Mouse (Mus musculus): ENCODE measurements at regions not wholly inside any gene's neighbourhood (a gene's known extent, or its start where the extent isn't known, plus 50 kb on each side); places are given as distances from the start of the nearest gene placed in this dataset.
"Not testable (repeated sequence)": the region's sequence is repeated elsewhere in the genome, so short reads cannot be mapped to it uniquely, and the experiment has no call there.

DNA sequence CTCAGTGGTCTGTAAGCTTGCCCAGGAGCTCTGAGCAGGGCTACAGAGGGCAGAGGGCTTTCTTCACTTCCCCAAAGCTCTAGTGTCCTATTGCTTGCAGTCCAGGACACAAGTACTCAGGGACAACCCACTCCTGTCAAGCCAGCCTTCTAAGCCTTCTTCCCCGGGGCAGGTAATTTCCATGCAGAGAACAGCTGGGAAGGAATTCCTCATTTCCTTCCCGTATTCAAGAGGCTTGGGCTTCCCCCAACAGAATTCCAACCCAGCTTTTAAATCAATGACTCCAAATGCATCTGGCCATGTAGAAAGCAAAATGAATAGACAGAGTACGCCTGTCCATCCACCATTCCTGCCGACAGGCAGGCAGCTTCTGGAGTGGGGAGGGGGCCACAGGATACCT is 99.1 kb upstream of the Ubl3 start:
- no peak for DNase-seq

DNA sequence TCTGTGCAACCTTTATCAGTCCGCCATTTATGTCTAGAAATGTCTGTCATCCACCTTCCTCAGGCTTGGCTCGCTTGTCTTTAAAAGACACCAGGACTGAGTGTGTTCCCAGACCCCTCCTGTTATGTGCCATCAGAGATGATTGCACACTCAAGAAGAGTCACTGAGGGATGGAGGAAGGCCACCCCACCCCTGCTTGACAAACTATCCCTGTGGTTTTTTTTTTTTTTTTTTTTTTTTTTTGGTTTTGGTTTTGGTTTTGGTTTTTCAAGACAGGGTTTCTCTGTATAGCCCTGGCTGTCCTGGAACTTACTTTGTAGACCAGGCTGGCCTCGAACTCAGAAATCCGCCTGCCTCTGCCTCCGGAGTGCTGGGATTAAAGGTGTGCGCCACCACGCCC is 97.0 kb upstream of the Ubl3 start:
- not testable (repeated sequence) for DNase-seq

DNA sequence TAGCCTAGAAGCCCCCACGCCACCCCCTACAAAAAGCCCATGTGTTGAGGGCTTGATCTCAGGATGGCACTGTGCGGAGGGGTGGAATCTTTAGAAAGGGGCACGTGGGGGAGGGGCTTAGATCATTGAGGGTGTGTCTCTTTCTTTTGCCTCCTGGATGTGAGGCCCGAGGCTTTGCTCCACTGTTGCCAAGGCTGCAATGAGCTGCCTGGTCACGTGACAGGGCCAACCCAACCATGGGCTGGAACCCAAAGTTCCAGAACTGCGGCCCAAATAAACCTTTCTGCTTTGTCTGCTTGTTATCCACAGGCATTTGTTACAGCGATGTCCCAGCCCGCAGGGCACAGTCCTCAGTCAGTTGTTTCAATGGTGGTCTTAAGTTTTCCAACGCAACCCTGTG is 96.5 kb upstream of the Ubl3 start:
- no peak for DNase-seq

DNA sequence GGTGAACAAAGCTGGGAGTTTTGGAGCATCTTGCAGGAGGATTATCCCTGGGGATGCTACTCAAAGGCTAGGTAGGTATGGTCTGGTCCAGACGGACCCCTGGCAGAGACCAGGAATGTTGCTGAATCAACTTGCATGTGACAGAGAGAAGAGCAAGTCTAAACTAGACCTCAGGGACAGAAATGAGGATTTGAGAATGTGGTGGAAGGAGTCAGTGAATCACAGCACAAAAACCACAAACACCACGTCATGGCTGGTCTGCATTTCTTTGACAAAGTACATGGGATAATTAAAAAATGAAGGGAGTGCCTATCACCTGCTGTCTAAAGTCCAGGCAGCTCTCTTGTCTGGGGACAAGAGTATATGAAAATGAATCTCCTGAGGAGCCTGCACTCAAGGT is 95.1 kb upstream of the Ubl3 start:
- no peak for DNase-seq

DNA sequence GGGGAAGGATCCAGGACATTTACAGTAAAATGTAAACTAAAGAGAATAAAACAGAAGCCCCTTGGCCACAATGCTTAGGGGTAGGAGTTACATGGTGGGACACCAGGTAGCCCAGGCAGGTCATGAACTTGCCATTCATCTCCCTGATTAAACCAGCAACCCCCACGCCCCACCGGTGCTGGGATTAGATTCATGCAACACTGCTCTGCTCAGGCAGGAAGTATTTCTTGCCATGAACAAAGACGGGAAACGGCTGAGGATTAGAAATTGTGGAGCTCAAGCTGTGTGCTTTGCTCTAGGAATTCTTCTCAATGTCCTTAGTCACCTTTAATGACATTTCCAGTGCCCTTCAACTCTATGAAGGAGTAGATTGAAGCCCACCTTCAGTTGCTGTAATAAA is 93.2 kb upstream of the Ubl3 start:
- DNase-seq = no peak

DNA sequence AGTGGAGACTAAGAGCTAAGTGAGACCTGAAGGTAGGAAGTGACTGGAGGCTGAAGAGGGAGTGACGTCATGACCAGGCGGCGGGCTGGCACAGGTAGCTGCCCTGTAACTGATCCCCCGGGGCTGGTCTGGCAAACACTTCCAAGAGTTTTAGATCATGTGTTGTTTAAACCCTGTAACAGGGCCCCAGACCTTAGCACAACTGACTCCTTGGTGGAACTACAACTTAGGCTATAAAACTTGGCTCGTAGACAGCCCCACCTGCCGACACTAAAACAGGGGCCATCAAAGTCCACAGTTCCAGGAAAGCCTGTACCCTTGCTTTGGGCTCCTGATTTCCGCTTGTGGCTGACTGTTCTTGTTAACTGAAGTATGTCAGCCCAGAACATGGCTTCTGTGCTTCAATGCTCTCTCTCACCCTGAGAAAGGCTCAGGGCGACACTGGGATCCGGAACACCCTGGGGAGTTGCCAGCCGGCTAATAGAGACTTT is 92.6 kb upstream of the Ubl3 start:
- no peak for DNase-seq

DNA sequence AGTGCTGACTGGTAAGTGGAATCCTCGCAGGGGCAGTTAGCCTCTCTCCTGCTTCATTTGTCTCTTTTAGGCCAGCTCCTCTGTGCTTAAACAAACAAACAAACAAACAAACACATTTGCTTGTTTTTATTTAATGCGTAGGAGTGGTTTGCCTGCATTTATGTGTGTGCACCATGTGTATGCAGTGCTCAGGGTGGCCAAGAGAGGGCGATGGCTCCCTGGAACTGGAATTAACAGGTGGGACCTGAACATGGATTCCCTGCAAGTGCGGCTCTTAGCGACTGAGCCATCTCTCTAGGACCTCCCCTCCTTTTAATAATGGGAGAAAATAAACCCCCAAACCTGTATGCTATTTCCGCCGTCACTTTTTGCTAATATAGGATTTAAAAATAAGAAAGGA is 91.8 kb upstream of the Ubl3 start:
- DNase-seq = no peak

DNA sequence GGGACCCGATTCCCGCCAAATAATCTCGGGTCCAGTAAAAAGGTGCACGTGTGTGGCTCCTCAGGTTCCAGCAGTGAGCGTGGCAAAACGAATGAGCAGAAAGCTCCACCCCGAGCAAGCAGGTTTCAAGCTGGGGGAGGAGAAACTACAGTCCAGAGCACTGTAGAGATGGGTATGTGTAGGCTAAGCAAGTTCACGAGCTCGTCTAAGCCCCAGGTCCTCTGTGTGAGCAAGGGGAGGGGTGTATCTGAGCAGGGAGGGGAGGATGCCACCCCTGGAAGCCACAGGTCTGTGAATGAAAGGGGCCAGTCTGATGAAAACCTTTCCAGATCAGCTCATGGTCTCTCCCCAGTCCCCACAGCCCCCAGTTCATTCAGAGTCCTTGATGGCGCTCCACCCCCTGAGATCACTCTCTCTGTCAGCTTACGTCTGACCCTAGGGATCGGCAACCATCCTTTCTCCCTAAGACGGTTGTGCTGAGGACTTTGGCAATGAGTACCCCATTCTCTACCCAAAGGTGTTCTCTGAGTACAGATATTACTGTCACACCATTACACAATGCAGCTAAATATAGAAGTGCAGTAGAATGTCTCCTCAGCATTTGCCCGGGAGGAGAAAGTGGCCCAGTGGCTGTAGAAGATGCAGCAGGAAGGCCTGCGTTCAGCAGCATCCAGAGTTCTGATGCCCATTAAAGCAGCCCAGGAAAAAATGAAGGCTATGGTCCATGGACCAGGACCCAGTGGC is 89.2 kb upstream of the Ubl3 start:
- no peak for DNase-seq

DNA sequence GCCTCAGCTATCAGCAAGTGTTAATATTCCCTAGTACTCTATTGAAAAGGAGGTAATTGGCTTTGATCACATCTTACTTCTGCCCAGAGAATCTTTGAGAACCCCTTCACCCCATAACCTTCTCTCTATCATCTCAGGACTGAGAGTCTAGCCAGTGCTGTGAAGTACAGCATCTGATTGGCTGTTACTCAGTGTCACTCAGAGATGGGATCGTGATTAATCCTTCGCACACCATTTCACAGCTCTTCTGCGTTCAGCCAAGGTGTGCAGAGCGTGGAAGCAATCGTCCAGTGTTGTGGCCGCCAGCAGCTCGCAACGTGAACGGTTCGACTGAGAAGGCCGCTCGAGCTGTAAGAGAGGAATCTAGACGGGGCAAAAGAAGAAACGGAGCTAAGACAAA is 87.9 kb upstream of the Ubl3 start:
- no peak for DNase-seq

DNA sequence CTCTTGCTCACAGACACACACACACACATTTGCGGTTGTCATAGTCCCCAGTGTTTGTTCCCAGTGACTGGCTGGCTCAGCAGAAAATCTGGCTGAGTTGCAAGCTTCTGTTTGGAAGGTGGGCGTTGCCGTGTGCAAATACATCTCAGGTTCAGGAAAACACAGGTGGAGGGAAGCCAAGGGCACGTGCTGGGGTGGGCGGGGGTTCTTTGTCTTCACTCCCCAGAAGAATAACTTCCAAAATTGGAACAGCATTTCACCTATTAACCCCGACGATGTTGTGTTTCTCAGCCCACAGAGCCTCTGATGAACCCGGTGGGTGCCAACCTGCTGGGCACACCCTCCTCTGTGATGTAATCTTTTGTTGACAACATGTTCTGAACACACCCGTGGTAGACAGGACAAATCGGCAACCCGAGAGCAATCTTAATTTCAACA is 82.3 kb upstream of the Ubl3 start:
- DNase-seq = no peak

DNA sequence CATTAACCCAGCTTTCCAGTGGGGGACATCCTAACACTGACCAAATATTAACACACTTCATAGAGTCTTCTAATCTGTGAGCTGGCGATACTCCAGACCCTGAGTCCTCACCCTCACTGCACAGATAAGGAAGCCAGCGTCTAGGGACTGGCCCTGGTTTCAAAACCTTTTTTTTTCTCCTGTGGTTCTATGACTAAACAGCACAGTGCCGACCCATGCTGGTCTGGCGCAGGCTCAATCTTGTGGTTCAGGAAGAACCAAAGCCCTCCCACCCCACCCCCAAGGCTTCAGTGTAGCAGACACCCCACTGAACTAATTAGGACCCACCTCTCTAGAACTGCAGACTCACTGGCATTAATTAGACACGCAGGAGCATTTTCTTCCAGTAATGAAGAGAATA is 81.4 kb upstream of the Ubl3 start:
- DNase-seq = peak; percentile 52 to 62

DNA sequence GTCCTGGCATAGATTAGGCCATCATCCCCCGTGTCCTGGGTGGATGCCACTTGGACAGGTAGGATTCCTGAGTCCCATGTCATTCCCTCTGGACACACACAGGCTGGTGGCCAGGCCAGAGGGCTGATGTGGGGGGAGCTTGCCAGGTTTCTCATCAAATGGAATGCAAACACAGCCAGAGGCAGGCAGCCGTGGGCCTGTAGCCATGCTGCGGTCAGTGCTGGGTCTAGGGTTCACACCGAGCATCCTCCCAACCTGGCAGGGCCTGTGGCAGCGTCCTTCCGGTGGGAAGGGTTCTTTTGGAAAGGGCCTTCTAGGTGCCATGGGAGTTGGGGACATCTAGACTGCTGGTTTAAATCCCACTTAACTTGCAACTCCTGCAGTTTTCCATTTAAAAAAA is 80.7 kb upstream of the Ubl3 start:
- no peak for DNase-seq

DNA sequence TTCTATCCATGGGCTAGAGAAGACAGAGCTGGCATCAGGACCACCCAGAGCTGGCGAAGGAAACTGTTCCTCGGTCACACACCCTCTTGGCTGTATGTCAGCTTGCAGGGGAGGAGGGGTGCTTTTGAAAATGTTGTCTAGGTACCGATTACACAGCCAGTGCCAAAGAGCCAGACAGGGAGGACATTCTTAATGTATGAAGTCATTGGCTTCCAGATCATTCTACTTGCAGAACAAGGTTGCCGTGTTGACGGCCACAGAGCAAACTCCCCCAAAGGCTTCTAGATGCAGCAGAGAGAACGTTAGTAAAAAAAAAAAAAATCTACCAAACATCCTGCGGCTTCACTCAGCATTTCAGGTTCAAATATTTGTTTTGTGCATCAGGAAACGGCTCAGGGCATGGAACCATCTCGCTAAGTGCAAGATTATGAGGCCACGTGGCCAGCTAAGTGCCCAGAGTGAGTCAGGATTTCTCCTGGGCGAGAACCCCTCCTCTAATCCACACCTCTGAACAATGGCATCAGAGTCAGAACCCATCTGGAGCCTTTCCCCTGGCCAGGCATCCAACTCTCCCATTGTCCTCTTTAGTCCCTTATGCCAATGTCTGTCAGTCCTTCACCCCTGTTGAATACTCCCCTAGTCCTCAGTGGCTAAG is 80.1 kb upstream of the Ubl3 start:
- no peak for DNase-seq

DNA sequence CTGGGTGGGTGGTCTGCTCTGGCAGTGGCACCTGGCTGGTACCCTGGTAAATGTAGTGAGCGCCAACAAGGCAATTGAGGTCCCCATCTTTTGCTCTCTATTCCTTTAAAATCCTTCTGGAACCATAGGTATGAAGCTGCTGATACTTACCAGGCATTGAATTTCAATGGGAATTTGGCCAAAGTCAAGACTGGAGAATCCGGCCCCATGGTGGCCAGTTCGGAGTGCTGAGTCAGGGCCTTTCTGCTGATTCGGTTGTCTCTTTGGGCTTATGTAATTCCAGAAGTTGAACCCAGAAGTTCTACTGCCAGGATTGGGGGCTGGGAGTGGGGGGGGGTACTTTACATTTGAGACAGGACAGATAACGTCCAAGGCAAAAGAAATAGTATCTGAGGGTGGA is 79.0 kb upstream of the Ubl3 start:
- DNase-seq = no peak

DNA sequence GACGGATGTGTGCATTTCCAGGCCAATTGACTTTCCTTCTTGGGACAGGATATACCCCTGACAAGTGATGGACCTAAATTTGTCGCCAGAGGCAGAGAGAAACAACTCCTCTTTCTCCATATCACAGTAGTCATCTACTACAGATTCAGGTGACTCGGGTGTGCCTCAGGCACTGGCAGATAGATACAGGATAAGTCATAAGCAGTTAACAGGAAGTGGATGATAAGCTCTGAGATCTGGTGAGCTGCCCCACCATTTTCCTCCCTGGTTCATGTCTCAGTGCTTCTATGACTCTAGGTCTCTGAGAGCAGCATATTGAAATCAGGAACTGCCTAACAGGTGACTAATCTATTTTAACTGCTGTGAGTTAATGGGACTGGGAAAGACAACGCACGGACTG is 73.4 kb upstream of the Ubl3 start:
- DNase-seq = no peak

DNA sequence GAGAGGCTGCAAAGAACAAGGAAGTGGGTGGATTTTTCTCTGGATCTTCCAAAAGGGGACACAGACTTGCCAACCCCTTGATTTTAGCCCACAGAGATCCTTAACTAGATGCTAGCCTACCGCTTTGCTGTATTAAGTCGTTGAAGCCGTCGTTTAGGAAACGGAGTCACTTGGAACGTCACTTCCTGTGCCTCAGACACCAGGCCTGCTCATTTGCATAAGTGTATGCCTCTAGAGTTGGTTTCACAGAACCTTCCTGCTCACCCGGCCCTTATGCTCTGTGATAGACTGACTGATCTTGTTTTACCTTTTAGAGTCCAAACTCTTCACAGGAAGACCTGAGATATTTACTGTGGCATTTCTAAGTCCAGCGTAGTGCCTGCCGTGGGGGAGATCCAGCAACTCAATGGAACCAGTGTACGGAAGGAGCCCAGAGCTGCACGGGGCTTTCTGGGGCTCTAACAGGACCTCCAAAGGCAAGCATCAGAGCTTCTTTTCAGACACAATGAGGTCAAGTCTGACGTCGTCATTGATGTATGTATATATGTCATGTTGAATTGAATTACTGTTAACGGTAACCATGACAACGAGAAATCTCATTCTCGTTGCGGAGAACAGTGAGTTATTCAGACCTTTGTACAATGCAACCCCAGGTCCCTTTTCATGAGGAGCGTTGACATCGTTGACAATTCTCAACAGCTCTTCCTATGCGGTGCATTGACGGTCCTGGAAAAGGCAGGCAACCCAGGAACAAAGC is 72.2 kb upstream of the Ubl3 start:
- DNase-seq = no peak

DNA sequence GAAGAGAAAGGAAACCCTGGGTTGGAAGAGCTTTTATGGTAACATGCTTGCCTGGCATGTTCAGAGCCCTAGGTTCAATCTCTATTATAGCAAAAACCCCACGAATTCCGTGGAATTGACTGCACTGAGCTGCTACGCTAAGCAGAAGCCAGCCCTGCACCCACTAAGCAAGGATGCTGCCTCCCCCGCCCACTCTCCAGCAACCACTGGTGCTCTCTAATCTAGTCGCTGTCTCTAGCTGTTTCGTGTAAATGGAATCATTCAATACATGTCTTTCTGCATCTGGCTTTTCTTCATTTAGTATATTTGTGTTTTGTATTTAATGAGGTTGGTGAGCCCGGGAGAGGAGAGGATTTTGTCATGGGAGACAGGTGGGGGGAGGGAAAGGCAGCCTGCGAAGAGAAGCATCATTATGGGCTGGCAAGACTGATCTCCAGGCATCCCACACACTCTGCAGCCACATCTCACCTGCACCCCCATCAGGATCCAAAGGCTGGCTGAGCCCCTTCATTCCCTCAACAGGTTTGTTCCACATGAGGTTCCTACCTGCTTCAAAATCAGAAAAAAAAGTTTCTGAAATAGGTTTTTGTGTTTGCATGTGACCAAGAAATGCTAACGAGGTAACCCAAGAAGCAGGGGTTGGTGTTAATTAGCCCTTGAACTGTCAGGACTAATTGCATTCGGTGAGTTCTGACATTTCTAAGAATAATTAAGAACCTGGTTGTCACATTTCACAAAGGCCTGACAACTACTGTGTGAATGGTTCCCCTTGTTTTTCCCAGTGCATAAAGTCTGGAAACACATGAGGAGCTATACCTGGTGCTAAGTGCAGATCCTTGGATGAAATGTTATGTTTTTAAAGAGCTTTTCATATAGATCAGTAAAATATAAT is 68.6 kb upstream of the Ubl3 start:
- DNase-seq = no peak

DNA sequence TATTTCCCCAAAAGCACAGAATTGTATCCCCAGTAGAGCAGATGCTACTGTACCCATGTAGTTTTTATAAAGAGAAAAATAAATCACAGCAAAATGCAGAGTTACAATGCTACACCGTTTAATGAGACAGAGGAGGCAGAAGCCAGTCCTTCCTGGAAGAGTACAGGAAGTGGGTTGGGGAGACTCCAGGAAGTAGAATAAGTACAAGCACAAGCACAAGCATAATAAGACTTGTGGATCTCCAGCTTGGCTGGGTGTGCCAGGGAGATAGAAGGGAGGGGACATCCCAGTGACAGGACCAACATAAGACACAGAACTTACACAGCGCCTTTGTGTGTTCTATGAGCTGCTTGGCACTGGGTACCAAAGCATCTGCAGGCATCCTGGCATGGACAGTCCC is 67.3 kb upstream of the Ubl3 start:
- DNase-seq = no peak

DNA sequence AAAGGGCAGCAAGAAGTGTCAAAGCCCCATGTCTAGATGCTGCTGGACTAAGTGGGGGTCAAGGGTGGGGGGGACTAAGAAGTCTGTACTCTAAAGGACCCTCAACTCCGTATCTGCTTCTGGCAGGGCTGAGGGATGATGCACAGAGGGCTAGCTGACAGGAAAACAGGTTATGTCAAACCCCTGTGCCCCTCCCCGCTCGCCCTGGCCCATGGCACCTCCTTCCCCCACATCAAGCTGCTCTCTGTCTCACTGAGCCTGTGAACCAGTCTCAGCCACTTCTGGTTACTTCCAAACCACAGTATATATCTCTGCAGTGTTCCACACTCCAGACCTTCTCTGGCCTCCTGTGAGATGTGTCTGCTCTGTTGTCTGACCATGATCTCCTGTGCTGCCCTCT is 63.8 kb upstream of the Ubl3 start:
- DNase-seq = no peak

DNA sequence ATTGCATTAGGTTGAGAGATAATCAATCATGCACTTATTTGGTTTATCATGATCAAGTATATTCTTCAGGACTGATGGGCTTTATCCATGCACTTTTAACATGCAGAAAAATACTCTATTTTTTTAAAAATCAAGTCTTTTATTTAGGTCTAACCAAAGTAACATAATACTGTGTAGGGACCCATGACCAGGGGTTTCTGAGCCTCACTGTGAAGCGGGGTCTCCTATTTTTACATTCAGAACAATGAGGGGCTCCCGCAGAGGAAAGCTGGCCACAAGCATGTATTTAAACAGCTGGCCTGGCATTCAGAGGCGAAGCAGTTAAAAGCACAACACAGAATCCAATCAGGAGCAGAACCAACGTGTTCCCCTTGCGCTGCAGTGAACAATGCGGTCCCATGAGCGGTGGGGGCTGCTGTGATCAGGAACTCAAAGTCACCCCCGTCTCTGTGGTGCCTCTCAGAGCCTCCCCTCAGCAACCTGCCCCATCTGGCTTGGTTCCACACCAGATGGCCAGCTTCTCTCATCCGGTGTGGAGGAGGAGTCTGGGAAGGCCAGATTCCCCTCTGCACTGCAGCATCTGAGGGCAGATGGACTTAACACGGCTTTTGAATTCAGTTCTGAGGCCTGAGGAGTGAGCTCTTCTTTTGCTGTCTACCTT is 63.2 kb upstream of the Ubl3 start:
- DNase-seq = no peak

DNA sequence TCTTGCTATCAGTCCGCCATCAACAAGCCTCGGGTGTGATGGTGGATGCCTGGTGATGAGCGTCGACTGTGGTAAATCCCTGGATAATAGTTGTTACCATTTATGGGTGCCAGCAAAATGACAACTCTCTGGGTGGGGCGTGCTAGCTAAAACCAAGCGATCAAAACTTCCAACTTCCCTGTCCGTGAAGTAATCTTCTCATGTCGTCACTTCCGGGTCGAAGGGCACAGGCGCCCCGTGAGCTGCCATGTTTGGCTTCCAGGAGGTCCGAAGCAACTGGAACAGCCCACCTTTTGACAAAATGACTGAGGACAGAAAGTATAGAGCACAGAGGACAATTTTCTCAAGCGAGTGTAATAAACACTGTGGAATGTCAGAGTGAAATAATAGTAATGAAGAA is 62.5 kb upstream of the Ubl3 start:
- DNase-seq = no peak

DNA sequence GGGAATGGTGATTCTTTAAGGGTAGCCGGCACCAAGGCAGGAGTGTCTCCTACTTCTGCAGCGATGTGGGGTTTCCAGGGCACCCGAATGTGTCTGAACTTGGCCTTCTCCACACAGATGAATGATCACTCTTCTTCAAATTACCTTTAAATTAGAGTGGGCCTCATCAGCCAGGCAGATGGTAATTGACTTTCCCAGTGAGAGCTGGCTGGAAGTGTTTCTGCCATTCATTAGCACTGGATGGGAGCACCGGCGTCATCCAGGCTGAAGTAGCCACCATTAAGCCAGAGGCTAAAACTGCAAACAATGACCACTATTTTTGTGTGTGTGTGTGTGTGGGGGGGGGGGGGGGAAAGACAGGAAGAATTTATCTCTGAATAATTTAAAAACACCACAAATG is 58.7 kb upstream of the Ubl3 start:
- no peak for DNase-seq
